Mouse (Mus musculus) liver, embryonic 11.5 days (tissue): ENCODE results near the gene Lrtm1. TPM values are rescaled to one million over a fixed set of nuclear protein-coding genes. Genes with fewer than 3 reads are reported as not detected.

ENCODE experiments used
- ATAC-seq: fragments of 200-750 bp; cut with Nextera tagmentation; replicated peaks from 2 replicates; pipeline ENCODE4 v1.8.0; 2017; ENCODE audit warnings: moderate number of reproducible peaks, mild to moderate bottlenecking, moderate TSS enrichment, moderate library complexity; ENCODE audit not compliant: low FRiP score
- DNase-seq: peaks from one replicate; pipeline ENCODE4 v3.0.0-alpha.2; 2017; ENCODE audit warnings: low spot score
- H3K27ac ChIP-seq: fragments of 300-500 bp; sonication (generic); 2 replicates; pipeline ENCODE4 v1.5.1; 2014; ENCODE audit warnings: mild to moderate bottlenecking, low read depth, low read length, control low read depth
- H3K27me3 ChIP-seq: fragments of 300-500 bp; sonication (generic); replicated peaks from 2 replicates; pipeline ENCODE4 v1.6.1; 2014; ENCODE audit warnings: low read length, mixed read lengths; ENCODE audit not compliant: control insufficient read depth, insufficient read depth
- H3K36me3 ChIP-seq: fragments of 300-500 bp; sonication (generic); 2 replicates; pipeline ENCODE4 v1.6.1; 2014; ENCODE audit warnings: mild to moderate bottlenecking, low read length, moderate library complexity, mixed read lengths; ENCODE audit not compliant: control insufficient read depth, insufficient read depth
- H3K4me1 ChIP-seq: fragments of 300-500 bp; sonication (generic); replicated peaks from 2 replicates; pipeline ENCODE4 v1.6.1; 2014; ENCODE audit warnings: low read length, mixed read lengths; ENCODE audit not compliant: control insufficient read depth, insufficient read depth
- H3K4me2 ChIP-seq: fragments of 300-500 bp; sonication (generic); 2 replicates; pipeline ENCODE4 v1.6.1; 2014; ENCODE audit warnings: mild to moderate bottlenecking, control low read depth, moderate library complexity
- H3K4me3 ChIP-seq: fragments of 300-500 bp; sonication (generic); 2 replicates; pipeline ENCODE4 v1.5.1; 2014; ENCODE audit warnings: low read depth, low read length, control low read depth
- H3K9ac ChIP-seq: fragments of 300-500 bp; sonication (generic); 2 replicates; pipeline ENCODE4 v1.6.1; 2014; ENCODE audit warnings: low read depth, low read length, control low read depth
- H3K9me3 ChIP-seq: fragments of 300-500 bp; sonication (generic); 2 replicates; pipeline ENCODE4 v1.6.1; 2016; ENCODE audit warnings: low read length, inconsistent platforms, mixed read lengths; ENCODE audit not compliant: control insufficient read depth
- WGBS: fragments of 180-500 bp; shearing (Covaris S2); extraction: QIAGEN DNeasy Blood & Tissue Kit; methylation state at CpG from one replicate; pipeline ENCODE4 v1.1.7; 2014; 5-methylcytosine and 5-hydroxymethylcytosine counted together
- polyA plus RNA-seq: library from polyadenylated mRNA; unstranded; fragments of >200 nt; fragmentation: Nextera tagmentation; extraction: Ambion mirVana; gene quantifications from 2 replicates; pipeline ENCODE4 v1.2.1, GENCODE M21; 2014

Gene Lrtm1
- 0.10 TPM in 1 of 2 replicates, not detected in the other for polyA plus RNA-seq

GRCm38 (mm10) chr14:29017883-29018282, at the start of gene Lrtm1:
Gene Lrtm1 (plus strand): TSS chr14:29018208.
- 13% methylated on average over 5 of the region's 5 CpGs for WGBS
- Histone ChIP-seq H3K4me3 (no peak within 1 kb of the TSS), H3K9me3 (no peaks in the 10 kb centered on the region), H3K9ac (no peak within 1 kb of the TSS), H3K27me3 (no peaks in the 10 kb centered on the region), H3K36me3 (no peaks in the 10 kb centered on the region), H3K27ac (no peak within 1 kb of the TSS), H3K4me1 (0 out of 2 replicates have a peak, but pooled peaks cover 2% of the 10 kb centered on the region), H3K4me2 (no peak within 1 kb of the TSS)
- DNase-seq (no peak), ATAC-seq (0 out of 2 replicates have a peak, but pooled peaks have one; percentile 43)

- Histone ChIP-seq H3K27ac (no peak overlapping the region), H3K4me2 (no peak overlapping the region), H3K9me3 (no peaks in the 10 kb centered on the region), H3K9ac (no peak overlapping the region), H3K4me1 (no peaks in the 10 kb centered on the region), H3K36me3 (no peaks in the 10 kb centered on the region), H3K27me3 (no peaks in the 10 kb centered on the region), H3K4me3 (no peak overlapping the region)
- WGBS: 80% methylated on average over 4 of the region's 4 CpGs
- no peak for DNase-seq
- no peak for ATAC-seq
These were observed 48.8 kb upstream of the Lrtm1 start for GRCm38 (mm10) chr14:28969247-28969646.

GRCm38 (mm10) chr14:28972620-28973019, 45.4 kb upstream of the Lrtm1 start:
- Histone ChIP-seq H3K4me3 (no peak overlapping the region), H3K27me3 (no peaks in the 10 kb centered on the region), H3K4me1 (no peaks in the 10 kb centered on the region), H3K27ac (no peak overlapping the region), H3K9ac (no peak overlapping the region), H3K9me3 (no peaks in the 10 kb centered on the region), H3K4me2 (no peak overlapping the region), H3K36me3 (no peaks in the 10 kb centered on the region)
- ATAC-seq (no peak), DNase-seq (no peak)
- WGBS: 57% methylated on average over 5 of the region's 5 CpGs

GRCm38 (mm10) chr14:28979230-28979629, 38.8 kb upstream of the Lrtm1 start:
- Histone ChIP-seq H3K27me3 (no peaks in the 10 kb centered on the region), H3K4me3 (no peak overlapping the region), H3K4me1 (no peaks in the 10 kb centered on the region), H3K27ac (no peak overlapping the region), H3K36me3 (no peaks in the 10 kb centered on the region), H3K4me2 (no peak overlapping the region), H3K9ac (no peak overlapping the region), H3K9me3 (no peaks in the 10 kb centered on the region)
- DNase-seq (no peak), ATAC-seq (no peak)
- 74% methylated on average over 2 of the region's 2 CpGs for WGBS

DNA sequence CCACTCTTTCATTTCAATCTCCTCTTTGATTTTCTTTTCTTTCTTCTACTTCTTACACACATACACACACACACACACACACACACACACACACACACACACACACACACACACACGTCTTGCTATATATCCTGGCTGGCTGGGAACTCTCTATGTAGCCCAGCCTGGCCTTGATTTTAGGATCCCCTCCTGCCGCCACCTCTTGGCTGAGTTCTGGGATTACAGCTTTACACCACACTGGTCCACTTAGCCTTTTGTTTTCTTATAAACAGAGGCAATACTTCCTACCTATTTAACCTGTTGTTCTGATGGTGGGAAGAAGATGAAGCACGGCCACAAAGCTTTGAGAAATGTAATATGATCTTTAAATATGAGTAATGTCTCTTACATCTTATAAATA, 37.5 kb upstream of the Lrtm1 start:
- DNase-seq (no peak), ATAC-seq (no peak)
- Histone ChIP-seq H3K27me3 (no peaks in the 10 kb centered on the region), H3K4me1 (no peaks in the 10 kb centered on the region), H3K9ac (no peak overlapping the region), H3K9me3 (no peaks in the 10 kb centered on the region), H3K4me2 (no peak overlapping the region), H3K27ac (no peak overlapping the region), H3K4me3 (no peak overlapping the region), H3K36me3 (no peaks in the 10 kb centered on the region)
- WGBS: 41% methylated on average over 3 of the region's 3 CpGs

- H3K4me1 ChIP-seq: no peaks in the 10 kb centered on the region
- DNase-seq (no peak), ATAC-seq (no peak)
- H3K4me3 ChIP-seq: no peak overlapping the region
- no peaks in the 10 kb centered on the region for H3K27me3 ChIP-seq
- no peaks in the 10 kb centered on the region for H3K9me3 ChIP-seq
- WGBS: 65% methylated on average over 2 of the region's 2 CpGs
- no peak overlapping the region for H3K27ac ChIP-seq
- no peak overlapping the region for H3K4me2 ChIP-seq
- no peaks in the 10 kb centered on the region for H3K36me3 ChIP-seq
- no peak overlapping the region for H3K9ac ChIP-seq
These were observed 33.7 kb upstream of the Lrtm1 start for GRCm38 (mm10) chr14:28984276-28984675.

GRCm38 (mm10) chr14:28988211-28988900, 29.7 kb upstream of the Lrtm1 start:
- no peaks in the 10 kb centered on the region for H3K9me3 ChIP-seq
- H3K36me3 ChIP-seq: no peaks in the 10 kb centered on the region
- no peak overlapping the region for H3K9ac ChIP-seq
- H3K4me2 ChIP-seq: no peak overlapping the region
- ATAC-seq (no peak), DNase-seq (no peak)
- H3K4me3 ChIP-seq: no peak overlapping the region
- 82% methylated on average over 7 of the region's 7 CpGs for WGBS
- H3K27me3 ChIP-seq: no peaks in the 10 kb centered on the region
- H3K27ac ChIP-seq: no peak overlapping the region
- no peaks in the 10 kb centered on the region for H3K4me1 ChIP-seq

- 91% methylated on average over 3 of the region's 3 CpGs for WGBS
- H3K4me2 ChIP-seq: no peak overlapping the region
- no peaks in the 10 kb centered on the region for H3K9me3 ChIP-seq
- H3K9ac ChIP-seq: no peak overlapping the region
- H3K4me1 ChIP-seq: no peaks in the 10 kb centered on the region
- no peaks in the 10 kb centered on the region for H3K27me3 ChIP-seq
- ATAC-seq: no peak
- H3K27ac ChIP-seq: no peak overlapping the region
- H3K36me3 ChIP-seq: no peaks in the 10 kb centered on the region
- DNase-seq: no peak
- H3K4me3 ChIP-seq: no peak overlapping the region
These were observed 21.4 kb upstream of the Lrtm1 start for GRCm38 (mm10) chr14:28996569-28996968.

GRCm38 (mm10) chr14:29005228-29005840, 12.7 kb upstream of the Lrtm1 start:
- Histone ChIP-seq H3K27me3 (no peaks in the 10 kb centered on the region), H3K4me2 (no peak overlapping the region), H3K9ac (no peak overlapping the region), H3K4me1 (no peaks in the 10 kb centered on the region), H3K4me3 (no peak overlapping the region), H3K9me3 (no peaks in the 10 kb centered on the region), H3K36me3 (no peaks in the 10 kb centered on the region), H3K27ac (no peak overlapping the region)
- ATAC-seq: no peak
- WGBS: 87% methylated on average over 5 of the region's 5 CpGs
- no peak for DNase-seq
